Mouse (Mus musculus) ovary, postnatal 36 days (tissue): Measurements from ENCODE around the gene Cdh5.

ENCODE experiments used
- DNase-seq: peaks from one replicate; pipeline ENCODE4 v3.0.0; 2022; ENCODE audit warnings: low spot score, mixed read lengths

Cdh5 gene

GRCm38 (mm10) chr8:104136277-104136676, 34.9 kb downstream of the Cdh5 start:
- DNase-seq: no peak

GRCm38 (mm10) chr8:104137636-104138035, 36.2 kb downstream of the Cdh5 start:
- no peak for DNase-seq

GRCm38 (mm10) chr8:104140611-104141010, 39.2 kb downstream of the Cdh5 start:
- no peak for DNase-seq

GRCm38 (mm10) chr8:104142415-104142814, 41.0 kb downstream of the Cdh5 start:
- no peak for DNase-seq

GRCm38 (mm10) chr8:104143379-104143778, 42.0 kb downstream of the Cdh5 start:
- no peak for DNase-seq

- DNase-seq: no peak
Observed at GRCm38 (mm10) chr8:104144434-104145216, 43.2 kb downstream of the Cdh5 start.

GRCm38 (mm10) chr8:104145981-104146689, 44.7 kb downstream of the Cdh5 start:
- DNase-seq: peak; percentile 83

- no peak for DNase-seq
Observed at GRCm38 (mm10) chr8:104146717-104147494, 45.5 kb downstream of the Cdh5 start.

GRCm38 (mm10) chr8:104147947-104148346, 46.5 kb downstream of the Cdh5 start:
- no peak for DNase-seq

- DNase-seq: no peak
Observed at GRCm38 (mm10) chr8:104160731-104161130, 59.3 kb downstream of the Cdh5 start.

- DNase-seq: no peak
Observed at GRCm38 (mm10) chr8:104169461-104169860, 68.0 kb downstream of the Cdh5 start.

GRCm38 (mm10) chr8:104170118-104171049, 69.0 kb downstream of the Cdh5 start, which contains the start of gene Bean1:
Gene Bean1 (plus strand): TSS chr8:104170442.
- DNase-seq: peak; percentile 58

GRCm38 (mm10) chr8:104171050-104171620, 69.7 kb downstream of the Cdh5 start:
- no peak for DNase-seq

- DNase-seq: no peak
Observed at GRCm38 (mm10) chr8:104172420-104172819, 71.0 kb downstream of the Cdh5 start.

- no peak for DNase-seq
Observed at GRCm38 (mm10) chr8:104175848-104176527, 74.6 kb downstream of the Cdh5 start.

GRCm38 (mm10) chr8:104177054-104177453, 75.6 kb downstream of the Cdh5 start:
- DNase-seq: no peak

GRCm38 (mm10) chr8:104184905-104185304, 83.5 kb downstream of the Cdh5 start:
- no peak for DNase-seq

- DNase-seq: no peak
Observed at GRCm38 (mm10) chr8:104186827-104187226, 85.4 kb downstream of the Cdh5 start.

- DNase-seq: no peak
Observed at GRCm38 (mm10) chr8:104187622-104188021, 86.2 kb downstream of the Cdh5 start.

GRCm38 (mm10) chr8:104188459-104188858, 87.0 kb downstream of the Cdh5 start:
- DNase-seq: no peak
